Mouse (Mus musculus) ES-E14 (cell line): ENCODE measurements around the gene Fbxw5.

Source experiments
- CHD2 ChIP-seq: IDR thresholded peaks from 2 replicates; pipeline ENCODE4 v1.6.1; 2014; ENCODE audit warnings: mild to moderate bottlenecking, low read depth, low read length, inconsistent platforms
- MAFK ChIP-seq: IDR thresholded peaks from 2 replicates; pipeline ENCODE4 v1.6.1; 2014; ENCODE audit warnings: mild to moderate bottlenecking, low read depth, low read length, inconsistent platforms; ENCODE audit not compliant: insufficient read depth
- ZNF384 ChIP-seq: IDR thresholded peaks from 2 replicates; pipeline ENCODE4 v1.6.1; 2012; ENCODE audit warnings: low read depth, low read length, inconsistent platforms

DNA sequence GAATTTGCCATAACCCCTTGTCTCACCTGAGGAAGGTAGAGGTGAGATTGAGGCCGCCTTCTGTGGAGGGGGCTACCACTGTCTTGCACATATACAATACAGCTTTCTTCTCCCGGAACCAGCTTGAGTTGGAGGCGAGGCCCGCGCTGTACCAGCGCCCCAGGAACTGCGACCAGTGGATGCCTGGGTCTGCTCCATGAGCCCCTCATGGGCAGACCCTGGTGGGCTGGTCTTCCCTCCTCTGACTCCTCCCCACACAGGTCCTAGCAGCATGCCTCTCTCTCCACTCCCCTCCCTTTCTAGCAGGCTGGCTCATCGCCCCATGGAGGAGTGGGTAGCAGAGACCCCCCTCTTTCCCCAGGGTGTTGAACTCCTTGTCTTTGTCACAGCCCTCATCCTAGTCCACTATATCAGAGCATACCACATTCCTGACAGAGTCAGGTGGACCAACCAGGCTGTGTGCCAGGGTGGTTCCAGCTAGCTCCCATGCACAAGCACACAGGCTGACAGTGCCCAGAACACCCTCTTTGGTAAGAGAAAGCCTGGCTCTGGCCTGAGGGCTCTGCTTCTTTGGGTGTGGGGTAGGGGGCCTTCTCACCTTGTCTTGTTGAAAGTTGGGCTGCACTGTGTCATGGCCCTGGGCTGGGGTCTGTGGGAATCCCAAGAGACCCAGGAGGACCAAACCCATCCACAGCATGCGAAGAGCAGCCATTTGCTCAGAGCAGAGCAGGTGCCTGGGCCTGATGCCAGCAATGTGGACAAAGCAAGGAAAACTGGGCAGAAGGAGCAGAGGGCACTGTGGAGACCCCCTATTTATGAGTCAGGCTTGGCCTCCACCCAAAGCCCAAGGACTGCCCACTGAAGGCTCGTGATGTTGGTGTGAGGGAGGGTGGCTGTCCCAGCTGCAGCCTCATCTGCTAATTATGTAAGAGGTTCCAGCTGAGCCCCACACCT is 31.3 kb upstream of the Fbxw5 start:
- TF ChIP-seq CHD2 (no peak), MAFK (no peak), ZNF384 (no peak)
